Mouse (Mus musculus) E14TG2a.4 (cell line): ENCODE data around the gene Tent2.

Source experiments
- CTCF ChIP-seq: conservative IDR thresholded peaks from 2 replicates; pipeline ENCODE4 v1.5.1; 2014; ENCODE audit warnings: low read length
- NANOG ChIP-seq: IDR thresholded peaks from 2 replicates; pipeline ENCODE4 v1.6.1; 2014; ENCODE audit warnings: borderline replicate concordance, low read length, mixed read lengths
- POU5F1 ChIP-seq: IDR thresholded peaks from 2 replicates; pipeline ENCODE4 v1.6.1; 2014; ENCODE audit warnings: low read length, borderline replicate concordance

DNA sequence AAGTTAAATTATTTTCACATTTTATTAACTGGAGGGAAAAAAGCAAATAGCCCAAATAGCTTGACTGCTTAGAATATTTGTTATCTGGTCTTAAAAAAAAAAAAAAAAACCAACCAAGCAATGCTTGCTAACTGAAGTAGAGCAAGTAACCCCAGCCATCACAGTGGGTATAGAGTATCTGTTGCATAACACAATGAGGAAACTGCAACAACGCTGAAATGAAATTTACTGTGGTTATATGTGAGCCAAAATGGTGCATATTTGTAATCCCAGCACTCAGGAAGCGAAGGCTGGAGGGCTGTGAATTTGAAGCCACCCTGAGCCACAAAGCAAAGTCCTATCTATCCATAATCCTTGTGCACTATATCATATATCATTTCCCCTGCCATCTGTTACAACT is 12.7 kb downstream of the Tent2 start:
- TF ChIP-seq CTCF (no peak), NANOG (no peak), POU5F1 (no peak)
